Mouse (Mus musculus): ENCODE data around the gene Ctdnep1.

DNA sequence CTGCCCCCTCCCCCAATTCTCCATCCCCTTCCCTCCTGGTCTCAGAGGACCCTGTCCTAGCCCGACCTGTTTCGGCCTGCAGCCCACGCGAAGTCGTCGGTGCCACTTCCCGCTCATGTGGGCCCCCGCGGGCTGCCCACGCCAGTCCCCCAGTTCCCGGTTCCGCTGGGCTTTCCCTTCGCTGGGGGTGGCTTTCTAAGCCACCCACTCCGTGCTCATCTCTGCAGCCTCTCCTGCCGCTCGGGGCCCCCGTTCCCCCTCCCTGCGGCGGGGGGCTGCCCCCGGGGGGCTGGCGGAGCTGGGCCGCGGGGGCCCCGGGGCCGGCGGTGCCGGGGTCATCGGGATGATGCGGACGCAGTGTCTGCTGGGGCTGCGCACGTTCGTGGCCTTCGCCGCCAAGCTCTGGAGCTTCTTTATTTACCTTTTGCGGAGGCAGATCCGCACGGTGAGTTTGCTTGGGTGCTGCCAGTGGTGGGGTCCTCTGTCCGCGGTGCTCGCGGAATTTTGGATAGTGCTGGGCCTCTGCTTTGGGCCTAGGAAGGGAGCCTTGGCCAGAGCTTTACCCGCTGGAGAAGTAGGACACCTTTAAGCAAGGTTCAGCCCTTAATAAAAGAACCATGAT, at the start of gene Ctdnep1:
- no peak for TF ChIP-seq CTCF (IDR thresholded peaks at IDR 0.05; ENCODE audit: low read depth)
- TF ChIP-seq EP300 (IDR thresholded peaks at IDR 0.05; ENCODE audit: low read depth), result no peak

Data from liver, postnatal 0 days (tissue).